Mouse (Mus musculus) midbrain, embryonic 15.5 days (tissue): Measurements from ENCODE around the gene Syn3. TPM values are rescaled to one million over a fixed set of nuclear protein-coding genes. Genes with fewer than 3 reads are reported as not detected.

Source experiments
- ATAC-seq: fragments of 200-750 bp; cut with Nextera tagmentation; replicated peaks from 2 replicates; pipeline ENCODE4 v1.8.0; 2017; ENCODE audit warnings: moderate TSS enrichment
- H3K27ac ChIP-seq: fragments of 300-500 bp; sonication (generic); 2 replicates; pipeline ENCODE4 v1.5.1; 2015; ENCODE audit warnings: mild to moderate bottlenecking, inconsistent platforms
- H3K27me3 ChIP-seq: fragments of 300-500 bp; sonication (generic); replicated peaks from 2 replicates; pipeline ENCODE4 v1.6.1; 2015; ENCODE audit warnings: inconsistent platforms
- H3K36me3 ChIP-seq: fragments of 300-500 bp; sonication (generic); replicated peaks from 2 replicates; pipeline ENCODE4 v1.6.1; 2015; ENCODE audit warnings: inconsistent platforms
- H3K4me1 ChIP-seq: fragments of 300-500 bp; sonication (generic); 2 replicates; pipeline ENCODE4 v1.6.1; 2015; ENCODE audit warnings: inconsistent platforms
- H3K4me2 ChIP-seq: fragments of 300-500 bp; sonication (generic); 2 replicates; pipeline ENCODE4 v1.6.1; 2015; ENCODE audit warnings: inconsistent platforms, mild to moderate bottlenecking, moderate library complexity
- H3K4me3 ChIP-seq: fragments of 300-500 bp; sonication (generic); 2 replicates; pipeline ENCODE4 v1.5.1; 2015; ENCODE audit warnings: mild to moderate bottlenecking, inconsistent platforms
- H3K9ac ChIP-seq: fragments of 300-500 bp; sonication (generic); 2 replicates; pipeline ENCODE4 v1.6.1; 2015; ENCODE audit warnings: mild to moderate bottlenecking, inconsistent platforms
- H3K9me3 ChIP-seq: fragments of 300-500 bp; sonication (generic); 2 replicates; pipeline ENCODE4 v1.6.1; 2016; ENCODE audit warnings: inconsistent platforms
- WGBS: fragments of 180-500 bp; shearing (Covaris S2); methylation state at CpG from one replicate; pipeline ENCODE4 v1.1.7; 2015; ENCODE audit warnings: mixed read lengths; 5-methylcytosine and 5-hydroxymethylcytosine counted together
- polyA plus RNA-seq: library from polyadenylated mRNA; unstranded; fragments of >200 nt; fragmentation: Nextera tagmentation; extraction: Ambion mirVana; gene quantifications from 2 replicates; pipeline ENCODE4 v1.2.1, GENCODE M21; 2015

Gene Syn3
- polyA plus RNA-seq, 1 experiment from 2014 or later, result 31.7 TPM

- no peaks in the 10 kb centered on the region for H3K36me3 ChIP-seq
- ATAC-seq, result no peak
- no peaks in the 10 kb centered on the region for H3K27me3 ChIP-seq
- H3K27ac ChIP-seq, result no peak overlapping the region
- WGBS, result 93% methylated on average over 7 of the region's 7 CpGs
- no peak overlapping the region for H3K9ac ChIP-seq
- no peaks in the 10 kb centered on the region for H3K4me1 ChIP-seq
- H3K9me3 ChIP-seq, result no peaks in the 10 kb centered on the region
- H3K4me3 ChIP-seq, result no peak overlapping the region
- H3K4me2 ChIP-seq, result no peak overlapping the region
Observed at GRCm38 (mm10) chr10:86245396-86245795, 253.3 kb downstream of the Syn3 start.

- Histone ChIP-seq H3K36me3 (no peaks in the 10 kb centered on the region), H3K27ac (no peak overlapping the region), H3K9me3 (no peaks in the 10 kb centered on the region), H3K9ac (no peak overlapping the region), H3K4me1 (no peaks in the 10 kb centered on the region), H3K4me3 (no peak overlapping the region), H3K4me2 (no peak overlapping the region), H3K27me3 (no peaks in the 10 kb centered on the region)
- WGBS, result 86% methylated on average over 6 of the region's 6 CpGs
- ATAC-seq, result no peak
Observed at GRCm38 (mm10) chr10:86243525-86243924, 255.2 kb downstream of the Syn3 start.

DNA sequence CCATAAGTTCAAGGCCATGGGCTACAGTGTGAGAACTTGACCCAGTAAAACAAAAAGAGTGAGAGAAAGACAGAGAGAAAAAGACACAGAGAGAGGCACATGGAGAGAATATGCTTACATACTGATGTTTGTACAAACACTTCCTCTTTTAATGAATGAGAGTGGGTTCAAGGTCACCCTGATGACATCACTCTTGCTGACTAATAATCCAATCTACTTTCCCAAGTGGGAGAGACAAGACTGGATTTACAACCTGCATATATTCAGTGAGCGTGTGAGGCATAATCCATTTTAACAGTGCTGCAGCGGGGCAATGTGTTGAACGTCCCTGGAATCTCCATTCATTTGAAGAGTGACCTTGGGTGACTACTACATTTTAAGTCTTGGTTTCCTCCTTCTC, 256.0 kb downstream of the Syn3 start:
- Histone ChIP-seq H3K4me1 (no peaks in the 10 kb centered on the region), H3K36me3 (no peaks in the 10 kb centered on the region), H3K9ac (no peak overlapping the region), H3K4me3 (no peak overlapping the region), H3K27me3 (no peaks in the 10 kb centered on the region), H3K27ac (no peak overlapping the region), H3K9me3 (no peaks in the 10 kb centered on the region), H3K4me2 (no peak overlapping the region)
- 86% methylated on average over 3 of the region's 3 CpGs for WGBS
- no peak for ATAC-seq

- Histone ChIP-seq H3K4me3 (no peak overlapping the region), H3K36me3 (no peaks in the 10 kb centered on the region), H3K27me3 (no peaks in the 10 kb centered on the region), H3K9ac (no peak overlapping the region), H3K4me2 (no peak overlapping the region), H3K27ac (no peak overlapping the region), H3K9me3 (no peaks in the 10 kb centered on the region), H3K4me1 (no peaks in the 10 kb centered on the region)
- ATAC-seq, result no peak
- WGBS, result 88% methylated on average over 6 of the region's 6 CpGs
Observed at GRCm38 (mm10) chr10:86230006-86230405, 268.7 kb downstream of the Syn3 start.

DNA sequence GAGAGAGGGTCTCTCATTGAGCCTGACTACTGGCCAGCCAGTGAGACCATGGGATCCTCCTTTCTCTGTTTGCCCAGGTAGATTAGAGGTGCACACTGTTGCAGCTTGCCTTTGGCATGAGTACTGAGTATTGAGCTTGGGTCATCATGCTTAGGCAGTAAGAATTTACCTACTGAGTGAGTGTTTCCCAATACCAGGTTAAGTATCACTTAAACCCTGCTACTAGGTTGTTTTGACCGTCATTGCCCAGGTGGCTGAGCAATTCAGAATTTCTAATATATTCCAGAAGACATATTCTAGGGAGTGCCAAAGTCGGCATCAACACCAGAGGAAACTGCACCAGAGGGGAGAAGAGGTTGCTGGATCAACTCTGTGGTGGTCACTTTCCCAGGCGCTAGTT, 273.2 kb downstream of the Syn3 start:
- 96% methylated on average over 3 of the region's 3 CpGs for WGBS
- no peaks in the 10 kb centered on the region for H3K4me1 ChIP-seq
- no peaks in the 10 kb centered on the region for H3K9me3 ChIP-seq
- H3K27me3 ChIP-seq, result no peaks in the 10 kb centered on the region
- H3K27ac ChIP-seq, result no peak overlapping the region
- ATAC-seq, result no peak
- no peak overlapping the region for H3K4me2 ChIP-seq
- H3K9ac ChIP-seq, result no peak overlapping the region
- H3K36me3 ChIP-seq, result no peaks in the 10 kb centered on the region
- H3K4me3 ChIP-seq, result no peak overlapping the region

GRCm38 (mm10) chr10:86218984-86219383, 279.7 kb downstream of the Syn3 start:
- Histone ChIP-seq H3K4me1 (no peaks in the 10 kb centered on the region), H3K4me2 (no peak overlapping the region), H3K4me3 (no peak overlapping the region), H3K9me3 (no peaks in the 10 kb centered on the region), H3K9ac (no peak overlapping the region), H3K27ac (no peak overlapping the region), H3K27me3 (no peaks in the 10 kb centered on the region), H3K36me3 (no peaks in the 10 kb centered on the region)
- 93% methylated on average over 3 of the region's 3 CpGs for WGBS
- no peak for ATAC-seq

DNA sequence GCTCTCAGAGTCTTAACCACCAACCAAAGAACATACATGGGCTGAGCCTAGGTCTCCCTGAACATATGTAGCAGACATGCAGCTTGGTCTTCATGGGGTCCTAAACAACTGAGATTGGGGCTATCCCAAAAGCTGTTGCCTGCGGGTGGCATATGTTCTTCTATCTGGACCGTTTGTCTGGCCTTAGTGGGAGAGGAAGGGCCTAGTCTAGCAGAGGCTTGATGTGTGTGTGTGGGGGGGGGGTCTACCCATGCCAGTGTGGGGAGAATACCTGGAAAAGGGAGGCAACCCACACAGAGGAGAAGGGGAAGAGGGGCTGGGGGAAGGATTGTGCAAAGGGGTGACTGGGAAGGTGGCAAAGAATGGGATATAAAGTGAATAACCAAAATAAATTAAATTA, 281.9 kb downstream of the Syn3 start:
- Histone ChIP-seq H3K9ac (no peak overlapping the region), H3K27ac (no peak overlapping the region), H3K9me3 (no peaks in the 10 kb centered on the region), H3K4me1 (no peaks in the 10 kb centered on the region), H3K27me3 (no peaks in the 10 kb centered on the region), H3K4me2 (no peak overlapping the region), H3K4me3 (no peak overlapping the region), H3K36me3 (no peaks in the 10 kb centered on the region)
- ATAC-seq, result no peak
- 88% methylated on average over 2 of the region's 2 CpGs for WGBS

GRCm38 (mm10) chr10:86212062-86212461, 286.6 kb downstream of the Syn3 start:
- Histone ChIP-seq H3K36me3 (no peaks in the 10 kb centered on the region), H3K4me1 (no peaks in the 10 kb centered on the region), H3K4me3 (no peak overlapping the region), H3K4me2 (no peak overlapping the region), H3K27me3 (no peaks in the 10 kb centered on the region), H3K27ac (no peak overlapping the region), H3K9ac (no peak overlapping the region), H3K9me3 (no peaks in the 10 kb centered on the region)
- no peak for ATAC-seq
- 90% methylated on average over 4 of the region's 4 CpGs for WGBS

DNA sequence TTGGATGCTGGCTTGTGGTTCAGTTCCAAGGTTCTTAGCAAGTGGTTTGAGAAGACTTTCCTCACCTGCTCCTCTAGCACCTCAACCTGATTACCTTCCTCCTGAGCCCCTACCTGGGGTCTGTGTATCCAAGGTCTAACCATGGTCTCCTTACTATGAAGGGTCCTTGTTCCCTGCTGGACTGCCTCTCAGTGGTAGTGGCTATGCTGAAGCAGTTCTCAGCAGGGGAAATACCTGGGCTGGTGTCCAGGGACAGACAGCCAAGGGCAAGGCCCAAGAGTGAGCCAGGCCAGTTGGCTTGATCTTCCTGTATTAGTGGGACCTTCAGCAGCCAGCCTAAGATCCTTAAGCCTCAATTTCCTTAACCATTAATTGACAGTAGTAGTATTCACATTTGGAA, 294.8 kb downstream of the Syn3 start:
- no peaks in the 10 kb centered on the region for H3K27me3 ChIP-seq
- no peaks in the 10 kb centered on the region for H3K9me3 ChIP-seq
- ATAC-seq, result no peak
- H3K4me1 ChIP-seq, result no peaks in the 10 kb centered on the region
- no peak overlapping the region for H3K9ac ChIP-seq
- no peak overlapping the region for H3K4me3 ChIP-seq
- H3K27ac ChIP-seq, result no peak overlapping the region
- H3K36me3 ChIP-seq, result no peaks in the 10 kb centered on the region
- no peak overlapping the region for H3K4me2 ChIP-seq

DNA sequence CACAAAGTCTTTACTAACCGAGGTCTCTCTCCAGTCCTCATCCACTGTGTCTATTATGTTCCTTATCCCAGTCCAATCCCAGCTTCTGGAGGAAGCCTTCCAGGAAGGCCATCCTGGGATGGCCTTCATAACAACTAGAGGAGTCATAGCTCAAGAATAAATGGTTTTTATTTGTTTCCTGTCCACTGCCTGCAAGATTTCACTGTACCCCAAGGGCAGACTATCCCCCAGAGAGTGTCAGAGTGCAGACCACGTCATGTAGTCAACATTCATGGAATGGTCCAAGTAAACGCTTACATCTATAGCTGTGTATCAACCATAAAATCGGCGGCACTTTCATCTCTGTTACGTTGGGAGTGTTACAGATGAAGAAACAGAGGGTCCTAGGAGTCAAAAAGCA, 295.5 kb downstream of the Syn3 start:
- no peaks in the 10 kb centered on the region for H3K27me3 ChIP-seq
- no peak overlapping the region for H3K27ac ChIP-seq
- no peaks in the 10 kb centered on the region for H3K36me3 ChIP-seq
- no peak overlapping the region for H3K9ac ChIP-seq
- WGBS, result 92% methylated on average over 6 of the region's 6 CpGs
- ATAC-seq, result no peak
- no peaks in the 10 kb centered on the region for H3K9me3 ChIP-seq
- no peaks in the 10 kb centered on the region for H3K4me1 ChIP-seq
- no peak overlapping the region for H3K4me3 ChIP-seq
- H3K4me2 ChIP-seq, result no peak overlapping the region

DNA sequence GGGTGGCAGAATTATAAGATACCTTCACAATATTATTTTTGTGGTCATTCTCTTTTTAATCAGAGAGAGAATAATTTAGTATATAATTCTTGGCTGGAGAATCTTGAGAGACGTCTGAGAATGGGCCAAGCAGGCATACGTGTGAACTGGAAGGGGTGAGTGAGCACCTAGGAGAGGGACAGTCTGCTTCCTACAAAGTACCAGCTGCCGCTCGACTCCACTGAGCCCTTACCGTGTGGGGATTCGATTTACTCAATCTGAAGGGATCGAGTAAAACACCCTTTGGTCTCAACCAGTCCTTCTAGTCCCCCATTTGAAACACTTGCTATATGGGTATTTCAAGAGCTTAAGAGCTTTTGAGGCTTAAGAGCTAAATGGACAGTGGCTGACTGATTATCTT, 296.9 kb downstream of the Syn3 start:
- Histone ChIP-seq H3K4me2 (no peak overlapping the region), H3K4me3 (no peak overlapping the region), H3K36me3 (no peaks in the 10 kb centered on the region), H3K27me3 (no peaks in the 10 kb centered on the region), H3K9me3 (no peaks in the 10 kb centered on the region), H3K9ac (no peak overlapping the region), H3K4me1 (no peaks in the 10 kb centered on the region), H3K27ac (no peak overlapping the region)
- WGBS, result 82% methylated on average over 7 of the region's 7 CpGs
- ATAC-seq, result no peak

- H3K4me1 ChIP-seq, result no peaks in the 10 kb centered on the region
- H3K9ac ChIP-seq, result no peak overlapping the region
- WGBS, result 97% methylated on average over 3 of the region's 3 CpGs
- H3K27me3 ChIP-seq, result no peaks in the 10 kb centered on the region
- ATAC-seq, result no peak
- no peaks in the 10 kb centered on the region for H3K9me3 ChIP-seq
- no peak overlapping the region for H3K27ac ChIP-seq
- H3K4me3 ChIP-seq, result no peak overlapping the region
- no peaks in the 10 kb centered on the region for H3K36me3 ChIP-seq
- no peak overlapping the region for H3K4me2 ChIP-seq
Observed at GRCm38 (mm10) chr10:86201006-86201405, 297.7 kb downstream of the Syn3 start.

DNA sequence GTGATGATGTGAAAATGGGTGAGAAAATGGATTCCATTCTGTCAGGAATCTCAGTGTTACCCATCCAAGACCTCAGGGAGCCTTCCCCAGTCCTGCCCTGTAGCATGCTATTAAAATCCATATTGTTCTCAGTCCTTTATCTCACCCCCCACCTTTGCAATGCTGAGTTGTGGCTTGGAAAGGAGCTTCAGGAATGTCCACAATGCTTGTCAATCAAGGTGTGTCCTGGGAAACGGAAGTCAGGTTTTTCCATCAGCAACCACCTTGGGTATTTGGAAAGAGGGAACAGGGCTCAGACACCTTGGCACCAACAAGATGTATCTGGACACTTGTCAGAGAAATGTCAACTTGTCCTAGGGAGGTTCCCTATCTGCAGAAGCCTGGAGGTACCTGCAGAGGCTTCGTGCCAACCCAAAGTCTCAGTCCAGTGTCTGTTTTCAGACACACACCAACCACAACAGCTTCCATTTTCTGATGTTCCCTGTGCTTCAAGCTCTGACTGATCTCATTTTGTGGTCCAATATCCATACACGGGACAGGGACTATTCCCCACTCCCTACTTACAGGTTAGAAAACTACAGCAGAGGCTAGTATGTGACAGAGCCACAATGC, 302.2 kb downstream of the Syn3 start:
- H3K4me3 ChIP-seq, result no peak overlapping the region
- no peaks in the 10 kb centered on the region for H3K36me3 ChIP-seq
- ATAC-seq, result no peak
- WGBS, result 85% methylated on average over 3 of the region's 3 CpGs
- H3K27ac ChIP-seq, result no peak overlapping the region
- H3K27me3 ChIP-seq, result no peaks in the 10 kb centered on the region
- H3K4me1 ChIP-seq, result no peaks in the 10 kb centered on the region
- H3K9me3 ChIP-seq, result no peaks in the 10 kb centered on the region
- H3K9ac ChIP-seq, result no peak overlapping the region
- no peak overlapping the region for H3K4me2 ChIP-seq
